Mouse (Mus musculus): Measurements from ENCODE around the gene Vgll4. TPM values are rescaled to one million over a fixed set of nuclear protein-coding genes. Genes with fewer than 3 reads are reported as not detected.

Gene Vgll4
- polyA plus RNA-seq, 1 experiment from 2014 or later = 90.5 TPM

GRCm38 (mm10) chr6:114974331-114974730 lies 4.5 kb upstream of the Vgll4 start:
- no peak for DNase-seq (ENCODE audit: low spot score)

GRCm38 (mm10) chr6:114972988-114973387 lies 3.2 kb upstream of the Vgll4 start:
- DNase-seq (ENCODE audit: low spot score) = no peak

DNA sequence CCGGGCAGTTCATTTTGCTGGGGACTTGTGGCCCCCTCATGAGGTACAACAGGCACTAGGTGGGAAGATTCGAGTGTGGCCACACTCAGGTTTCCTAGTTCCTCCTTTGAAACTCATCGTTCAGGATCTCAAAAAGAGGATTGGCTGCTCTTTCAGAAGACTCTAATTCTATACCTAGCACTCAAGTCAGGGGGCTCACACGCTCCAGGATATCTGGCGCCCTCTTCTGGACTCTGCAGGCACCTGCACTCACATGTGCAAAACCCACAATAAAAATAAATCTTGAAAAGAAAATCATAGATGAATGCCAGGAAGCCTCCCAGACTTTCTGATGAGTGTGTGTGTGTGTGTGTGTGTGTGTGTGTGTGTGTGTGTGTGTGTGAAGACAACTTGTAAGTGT lies 1.1 kb upstream of the Vgll4 start:
- DNase-seq (ENCODE audit: low spot score) = peak; percentile 25

- no peak for DNase-seq (ENCODE audit: low spot score)
Observed at GRCm38 (mm10) chr6:114970386-114970785, 592 bp upstream of the Vgll4 start.

- peak; percentile 26 for DNase-seq (ENCODE audit: low spot score)
Observed at GRCm38 (mm10) chr6:114968361-114969212, 1.2 kb downstream of the Vgll4 start.

- DNase-seq (ENCODE audit: low spot score) = no peak
Observed at GRCm38 (mm10) chr6:114967623-114968022, 2.2 kb downstream of the Vgll4 start.

GRCm38 (mm10) chr6:114966396-114967154 lies 3.2 kb downstream of the Vgll4 start:
- no peak for DNase-seq (ENCODE audit: low spot score)

DNA sequence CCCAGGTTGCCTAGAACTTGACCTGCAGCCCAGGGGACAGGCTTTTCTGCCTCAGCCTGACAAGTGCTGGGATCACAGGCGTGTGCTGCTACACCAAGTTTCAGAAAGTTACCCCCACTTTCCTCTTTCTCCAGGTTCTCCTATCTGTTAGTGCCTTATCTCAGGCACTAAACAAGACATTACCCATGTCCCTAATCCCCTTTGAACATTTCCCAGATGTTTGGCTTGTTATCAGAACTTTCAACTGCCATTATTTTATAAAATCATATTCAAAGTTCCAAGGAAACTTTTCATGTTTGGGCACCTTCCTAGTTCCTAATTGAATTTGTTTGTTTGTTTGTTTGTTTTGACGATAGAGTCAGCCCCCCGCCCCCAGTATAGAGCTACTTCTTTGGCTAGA lies 4.0 kb downstream of the Vgll4 start:
- DNase-seq (ENCODE audit: low spot score) = no peak

DNA sequence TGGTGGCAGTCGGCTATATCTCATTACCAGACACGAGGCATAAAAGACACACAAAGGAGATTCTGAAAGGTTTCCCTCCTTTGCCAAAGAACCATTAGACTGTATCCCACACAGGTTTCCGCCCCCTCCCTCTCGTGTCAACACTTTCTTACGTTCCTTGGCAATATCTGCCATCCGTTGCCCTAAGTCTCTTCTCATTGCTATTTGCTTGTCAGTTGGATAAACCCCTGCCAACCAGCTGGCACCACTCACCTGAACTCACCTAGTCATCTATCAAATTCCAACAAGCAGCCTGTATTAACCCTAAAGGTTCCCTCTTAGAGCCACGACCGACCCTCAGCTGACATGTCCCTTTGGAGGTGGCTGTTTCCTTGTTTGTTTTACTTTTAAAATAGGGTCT lies 4.4 kb downstream of the Vgll4 start:
- no peak for DNase-seq (ENCODE audit: low spot score)

GRCm38 (mm10) chr6:114964235-114964634 lies 5.6 kb downstream of the Vgll4 start:
- DNase-seq (ENCODE audit: low spot score) = no peak

DNA sequence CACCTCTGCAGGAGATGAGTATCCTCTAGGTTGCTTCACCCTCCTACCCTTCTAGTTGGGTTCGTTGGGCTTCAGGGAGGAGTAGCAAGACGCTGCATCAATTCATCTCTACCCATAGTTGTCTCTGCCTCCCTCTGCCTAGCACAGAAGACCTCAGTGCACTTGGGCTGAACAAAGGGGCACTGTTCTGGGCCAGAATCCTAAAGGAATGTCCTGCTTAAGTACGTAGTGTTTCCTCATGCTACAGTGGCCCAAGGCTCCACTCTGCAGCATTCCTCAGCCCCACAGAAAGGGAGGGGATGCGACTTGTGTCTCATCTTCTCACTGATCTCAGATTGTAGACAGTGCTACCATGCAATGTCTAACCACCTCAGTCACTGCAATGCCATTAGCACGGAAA lies 6.2 kb downstream of the Vgll4 start:
- no peak for DNase-seq (ENCODE audit: low spot score)

DNA sequence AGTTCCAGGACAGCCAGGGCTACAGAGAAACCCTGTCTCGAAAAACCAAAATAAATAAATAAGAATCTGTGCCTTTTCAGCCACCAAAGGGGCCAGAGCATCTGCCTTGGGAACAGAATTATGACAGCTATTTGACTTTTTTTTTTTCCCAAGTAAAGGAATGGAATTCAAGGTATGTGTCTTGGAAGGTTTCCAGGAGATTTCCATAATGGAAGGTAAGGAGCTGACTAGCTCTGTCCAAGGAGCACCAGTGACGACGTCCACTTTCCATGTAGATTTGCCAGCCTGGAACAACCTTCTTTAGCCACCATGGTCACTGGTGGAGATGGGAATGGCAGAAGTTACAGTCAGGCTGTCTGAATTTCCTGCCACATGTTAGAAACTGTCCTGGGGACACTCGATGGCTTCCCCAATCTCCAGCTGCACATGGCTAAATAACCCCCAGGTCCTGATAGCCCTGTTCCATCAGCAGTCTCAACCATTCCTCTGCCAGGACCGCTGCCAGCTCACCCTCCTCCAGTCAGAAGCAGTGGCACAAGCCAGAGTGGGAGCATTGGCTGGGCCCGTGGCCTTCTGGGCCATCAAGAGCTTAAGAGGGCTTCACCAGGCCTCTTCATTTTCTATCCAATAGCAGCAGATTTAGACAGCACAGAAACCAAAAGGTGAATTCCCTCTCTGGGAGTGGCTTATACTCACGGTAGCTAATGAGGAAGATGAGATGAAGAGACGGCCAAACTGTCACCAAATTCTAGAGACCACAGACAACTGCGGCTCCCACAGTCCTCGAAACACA lies 8.3 kb downstream of the Vgll4 start:
- DNase-seq (ENCODE audit: low spot score) = no peak

DNA sequence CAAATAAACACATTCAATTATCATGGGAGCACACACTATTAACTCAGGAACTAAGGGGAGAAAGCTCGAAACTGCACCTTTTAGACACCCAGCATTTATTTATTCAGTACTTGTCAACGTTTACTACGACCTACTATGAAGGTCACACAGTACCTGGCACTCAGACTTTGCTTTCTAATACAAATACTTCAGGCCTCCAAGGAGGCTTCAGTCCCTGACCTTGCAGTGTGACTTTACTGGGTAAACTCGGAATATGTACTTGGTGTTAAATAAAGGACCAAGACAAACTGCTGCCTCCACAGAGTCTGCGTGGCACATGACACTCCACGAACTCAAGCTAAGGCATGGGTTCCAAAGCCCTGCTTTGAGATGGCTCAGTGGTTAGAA lies 10.8 kb downstream of the Vgll4 start:
- no peak for DNase-seq (ENCODE audit: low spot score)

GRCm38 (mm10) chr6:114958249-114959011 lies 11.4 kb downstream of the Vgll4 start:
- no peak for DNase-seq (ENCODE audit: low spot score)

GRCm38 (mm10) chr6:114957756-114958155 lies 12.0 kb downstream of the Vgll4 start:
- no peak for DNase-seq (ENCODE audit: low spot score)

DNA sequence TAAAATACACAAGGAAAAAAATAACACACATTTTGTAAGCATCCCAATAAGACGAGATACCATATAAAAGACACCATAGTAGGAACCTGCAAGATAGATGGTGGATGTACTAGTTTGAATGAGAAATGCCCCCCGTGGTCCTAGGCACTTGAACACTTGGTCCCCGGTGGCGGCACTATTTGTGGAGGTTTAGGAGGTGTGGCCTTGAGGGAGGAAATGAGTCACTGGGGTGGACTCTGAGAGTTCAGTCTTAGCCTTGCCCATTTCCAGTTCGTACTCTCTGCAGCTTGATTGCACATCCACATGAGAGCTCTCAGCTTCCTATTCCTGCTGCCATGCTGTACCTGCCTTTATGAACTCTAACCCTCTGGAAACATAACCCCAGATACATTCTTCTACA lies 15.3 kb downstream of the Vgll4 start:
- no peak for DNase-seq (ENCODE audit: low spot score)

- DNase-seq (ENCODE audit: low spot score) = no peak
Observed at GRCm38 (mm10) chr6:114953601-114954000, 16.2 kb downstream of the Vgll4 start.

- no peak for DNase-seq (ENCODE audit: low spot score)
Observed at GRCm38 (mm10) chr6:114952356-114952755, 17.4 kb downstream of the Vgll4 start.

GRCm38 (mm10) chr6:114944456-114945438 lies 25.0 kb downstream of the Vgll4 start:
- no peak for DNase-seq (ENCODE audit: low spot score)
